Mouse (Mus musculus) kidney, adult 2 months (tissue): ENCODE results near the gene Kremen1. TPM values are rescaled to one million over a fixed set of nuclear protein-coding genes. Genes with fewer than 3 reads are reported as not detected.

Experiments used
- DNase-seq: peaks from one replicate; pipeline ENCODE4 v3.0.0; 2021
- H3K27ac ChIP-seq: fragments of 200-500 bp; 2 replicates; pipeline ENCODE4 v1.5.1; 2012; ENCODE audit warnings: low read depth, low read length, control low read depth, inconsistent platforms; ENCODE audit not compliant: insufficient read depth
- H3K27me3 ChIP-seq: fragments of 200-500 bp; replicated peaks from 2 replicates; pipeline ENCODE4 v1.6.1; 2012; ENCODE audit warnings: mild to moderate bottlenecking, moderate library complexity, low read length, inconsistent platforms; ENCODE audit not compliant: control insufficient read depth, insufficient read depth
- H3K36me3 ChIP-seq: fragments of 200-500 bp; 2 replicates; pipeline ENCODE4 v1.6.1; 2012; ENCODE audit warnings: mild to moderate bottlenecking, moderate library complexity, low read length, inconsistent platforms; ENCODE audit not compliant: control insufficient read depth, insufficient read depth
- H3K4me1 ChIP-seq: fragments of 200-500 bp; 2 replicates; pipeline ENCODE4 v1.6.1; 2011; ENCODE audit warnings: low read length; ENCODE audit not compliant: control insufficient read depth, insufficient read depth
- H3K4me3 ChIP-seq: fragments of 200-500 bp; 2 replicates; pipeline ENCODE4 v1.5.1; 2011; ENCODE audit warnings: mild to moderate bottlenecking, low read depth, low read length, control low read depth; ENCODE audit not compliant: insufficient read depth
- CTCF ChIP-seq: fragments of 200-500 bp; conservative IDR thresholded peaks from 2 replicates; pipeline ENCODE4 v1.5.1; 2011; ENCODE audit warnings: low read depth, mild to moderate bottlenecking, control low read depth, low read length, moderate library complexity, mixed read lengths; ENCODE audit not compliant: insufficient read depth, insufficient read length
- POLR2A ChIP-seq: fragments of 200-500 bp; IDR thresholded peaks from one replicate; pipeline ENCODE4 v1.6.1; 2011; ENCODE audit warnings: low read depth, low read length, control low read depth
- WGBS: fragments of 180-500 bp; shearing (Covaris S2); methylation state at CpG from one replicate; pipeline ENCODE4 v1.1.7; 2018; 5-methylcytosine and 5-hydroxymethylcytosine counted together
- polyA plus RNA-seq: library from polyadenylated mRNA; depleted of rRNA; stranded (reverse); fragments of >200 nt; gene quantifications from 2 replicates; pipeline ENCODE4 v1.2.3, GENCODE M21; 2012

Kremen1 gene
- polyA plus RNA-seq, 1 experiment = 21.6 TPM

DNA sequence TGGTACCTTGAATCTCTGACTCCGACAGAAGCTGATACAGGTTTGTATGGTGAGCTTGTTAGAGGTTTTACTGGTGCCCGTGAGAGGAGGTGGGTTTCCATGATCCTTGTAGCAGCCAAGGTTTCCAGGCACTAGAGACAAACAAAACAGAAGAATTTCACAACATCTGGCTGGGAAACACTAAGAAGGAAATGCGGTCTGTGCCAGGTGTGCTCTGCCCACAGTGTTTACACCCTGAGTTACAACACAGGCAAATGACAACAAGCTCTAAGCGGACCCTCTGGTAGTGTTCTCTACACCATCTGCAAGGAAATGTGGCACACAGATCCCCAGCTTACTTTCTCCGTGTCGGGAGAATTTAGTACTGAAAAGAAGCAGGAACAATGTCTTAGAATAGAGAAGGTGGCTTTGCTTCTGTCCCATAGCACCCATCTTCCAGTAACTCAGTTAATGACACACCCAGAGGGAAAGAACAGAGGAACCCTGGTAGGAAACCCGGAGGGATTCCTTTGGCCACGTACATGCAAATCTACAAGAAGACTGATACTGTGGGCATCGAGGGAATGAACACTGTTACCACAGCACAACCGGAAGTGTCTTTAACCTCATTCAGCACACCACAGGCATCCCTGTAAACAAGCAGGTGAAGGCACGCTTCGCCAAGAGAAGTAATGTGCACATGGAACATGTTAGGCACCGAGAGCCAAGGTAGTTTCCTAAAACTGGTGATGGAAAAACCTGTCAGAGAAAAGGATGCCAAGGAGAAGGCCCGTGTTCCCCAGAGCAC, 45.8 kb downstream of the Kremen1 start:
- H3K36me3 ChIP-seq = no peaks in the 10 kb centered on the region; the same call in 1 of the 2 replicates
- TF ChIP-seq POLR2A = no peak
- TF ChIP-seq CTCF = no peak
- no peaks in the 10 kb centered on the region for H3K4me1 ChIP-seq
- 90% methylated on average over 14 of the region's 14 CpGs for WGBS
- H3K27me3 ChIP-seq = no peaks in the 10 kb centered on the region
- no peak overlapping the region for H3K4me3 ChIP-seq
- no peak overlapping the region for H3K27ac ChIP-seq
- DNase-seq = no peak

DNA sequence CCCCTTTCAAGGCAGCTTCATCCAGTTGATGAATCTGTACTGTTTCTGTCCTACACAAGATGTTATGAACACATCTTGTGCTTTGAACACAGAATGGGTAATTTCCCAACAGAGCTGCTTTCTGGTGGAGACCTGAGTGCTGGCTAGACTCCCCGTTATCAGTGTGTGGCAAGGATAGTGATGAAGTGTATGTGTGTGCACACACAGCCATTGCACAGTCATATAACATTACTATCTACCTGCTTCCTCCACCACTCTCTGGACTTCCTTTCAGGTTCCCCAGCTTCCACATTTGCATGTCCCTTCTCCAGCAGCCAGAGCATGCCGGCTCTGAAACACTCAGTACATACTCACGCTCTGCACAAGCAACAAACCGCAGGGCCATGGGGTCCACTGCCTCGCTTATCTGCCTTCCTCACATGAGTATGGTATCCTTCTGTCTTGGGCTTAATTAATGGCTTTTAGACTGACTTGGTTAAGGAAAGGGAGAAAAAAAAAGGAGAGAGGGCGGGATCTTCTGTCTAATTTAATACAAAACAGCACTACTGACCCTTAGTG, 46.8 kb downstream of the Kremen1 start:
- TF ChIP-seq POLR2A (no peak), CTCF (no peak)
- Histone ChIP-seq H3K36me3 (no peaks in the 10 kb centered on the region; the same call in 1 of the 2 replicates), H3K4me1 (no peaks in the 10 kb centered on the region), H3K4me3 (no peak overlapping the region), H3K27ac (no peak overlapping the region), H3K27me3 (no peaks in the 10 kb centered on the region)
- DNase-seq = no peak
- 94% methylated on average over 6 of the region's 6 CpGs for WGBS

DNA sequence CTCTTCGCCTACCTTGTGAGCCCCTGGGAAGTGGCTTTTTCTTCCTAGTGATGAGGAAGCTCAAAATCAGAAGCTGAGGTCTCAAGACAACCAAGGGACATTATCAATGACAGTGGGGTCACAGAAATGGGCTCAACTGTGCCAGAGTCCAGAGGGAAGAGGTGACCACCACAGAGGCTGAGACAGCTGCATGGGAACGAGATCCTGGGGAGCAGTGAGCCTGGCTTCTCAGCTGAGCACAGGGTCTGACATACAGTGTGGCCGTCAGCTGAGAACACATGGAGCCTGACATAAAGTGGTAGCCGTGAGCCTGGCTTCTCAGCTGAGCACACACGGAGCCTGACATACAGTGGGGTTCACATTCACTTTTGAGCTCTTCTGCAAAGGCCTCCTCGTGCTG, 58.3 kb downstream of the Kremen1 start:
- no peak for DNase-seq
- TF ChIP-seq POLR2A = no peak
- no peak for TF ChIP-seq CTCF
- Histone ChIP-seq H3K4me3 (no peak overlapping the region), H3K4me1 (no peaks in the 10 kb centered on the region), H3K27me3 (no peaks in the 10 kb centered on the region), H3K36me3 (no peaks in the 10 kb centered on the region; the same call in 1 of the 2 replicates), H3K27ac (no peak overlapping the region)
- 86% methylated on average over 6 of the region's 6 CpGs for WGBS

DNA sequence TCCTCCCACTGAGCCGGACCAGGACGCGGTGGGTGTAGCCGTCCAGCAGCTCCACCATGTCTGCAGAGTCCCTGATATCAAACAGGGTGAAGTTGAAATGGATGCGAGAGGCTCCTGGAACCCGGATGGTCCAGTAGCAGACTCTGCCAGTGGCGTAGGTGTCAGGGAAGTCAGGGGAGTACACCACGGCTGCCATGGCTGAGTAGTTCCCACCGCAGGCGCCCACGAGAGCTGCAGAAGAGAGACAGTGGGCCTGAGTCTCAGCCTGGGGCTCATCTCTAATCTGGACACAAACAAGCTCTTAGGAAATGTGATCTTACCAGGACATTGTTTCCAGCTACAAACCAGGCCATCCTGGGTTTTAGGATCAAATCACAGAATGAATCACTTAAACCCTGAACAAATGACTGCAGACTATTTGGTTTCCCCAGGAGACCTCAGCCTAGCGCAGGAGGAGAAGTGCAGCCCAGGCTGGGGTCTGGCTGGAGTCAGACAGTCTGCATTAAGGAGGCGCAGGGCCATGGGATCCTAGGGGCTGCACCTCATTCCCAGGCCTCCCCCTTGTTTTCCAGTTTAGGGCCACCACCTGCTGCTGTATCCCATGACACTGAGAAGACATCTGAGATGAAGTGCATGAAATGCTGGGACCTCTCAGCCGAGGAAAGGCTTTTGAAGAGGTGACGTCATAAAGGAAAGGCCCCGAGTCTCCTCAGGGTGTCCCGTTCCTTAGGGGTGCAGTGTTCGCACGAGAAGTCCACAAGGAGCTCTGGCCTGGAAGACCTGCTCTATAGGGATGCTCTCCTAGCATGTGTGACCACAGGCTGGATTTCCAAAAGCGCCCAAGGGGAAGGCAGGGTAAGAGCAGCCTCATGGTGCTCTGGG, 59.3 kb downstream of the Kremen1 start:
- Histone ChIP-seq H3K27ac (no peak overlapping the region), H3K4me1 (no peaks in the 10 kb centered on the region), H3K36me3 (no peaks in the 10 kb centered on the region; the same call in 1 of the 2 replicates), H3K27me3 (no peaks in the 10 kb centered on the region), H3K4me3 (no peak overlapping the region)
- DNase-seq = no peak
- 88% methylated on average over 20 of the region's 20 CpGs for WGBS
- TF ChIP-seq POLR2A (no peak), CTCF (no peak)

DNA sequence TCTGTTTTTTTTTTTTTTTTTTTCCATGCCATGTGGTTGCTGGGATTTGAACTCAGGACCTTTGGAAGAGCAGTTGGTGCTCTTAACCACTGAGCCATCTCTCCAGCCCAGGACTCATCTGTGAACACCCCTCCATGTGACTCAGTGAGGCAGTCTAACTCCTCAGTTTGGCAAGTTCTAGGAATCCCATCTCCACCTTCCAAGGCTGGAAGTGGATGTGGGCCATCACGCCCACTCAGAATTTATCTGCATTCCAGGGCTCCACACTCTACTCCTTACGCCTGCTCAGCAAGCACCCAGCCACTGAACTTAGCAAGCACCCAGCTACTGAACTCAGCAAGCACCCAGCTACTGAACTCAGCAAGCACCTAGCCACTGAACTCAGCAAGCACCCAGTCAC, 61.5 kb downstream of the Kremen1 start:
- H3K4me3 ChIP-seq = no peak overlapping the region

DNA sequence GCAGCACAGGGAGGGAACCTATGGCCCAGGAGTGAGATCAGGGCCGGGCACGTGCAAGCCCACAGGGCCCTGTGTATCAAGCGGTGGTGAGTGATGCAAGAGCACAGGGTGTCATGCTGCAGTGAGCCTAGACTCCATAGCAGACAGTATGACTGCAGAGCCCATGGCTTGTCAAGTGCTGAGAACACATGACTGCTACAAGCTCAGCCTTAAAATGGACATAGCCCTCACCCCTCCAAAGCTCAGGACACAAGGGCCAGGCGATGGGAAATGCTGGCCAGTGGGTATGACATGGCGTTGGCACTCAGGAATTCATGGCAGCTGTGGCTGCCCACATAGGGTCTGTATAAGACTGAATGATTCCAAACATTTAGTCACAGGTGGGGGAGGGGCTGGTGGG, 64.3 kb downstream of the Kremen1 start:
- WGBS = 88% methylated on average over 5 of the region's 5 CpGs
- Histone ChIP-seq H3K4me1 (no peaks in the 10 kb centered on the region), H3K27ac (no peak overlapping the region), H3K27me3 (no peaks in the 10 kb centered on the region), H3K36me3 (no peaks in the 10 kb centered on the region; the same call in 1 of the 2 replicates), H3K4me3 (no peak overlapping the region)
- no peak for DNase-seq
- TF ChIP-seq POLR2A (no peak), CTCF (no peak)

More for the DNA sequence above, 61.5 kb downstream of the Kremen1 start:
- TF ChIP-seq POLR2A (no peak), CTCF (no peak)
- H3K27me3 ChIP-seq = no peaks in the 10 kb centered on the region
- no peak for DNase-seq
- H3K36me3 ChIP-seq = no peaks in the 10 kb centered on the region; the same call in 1 of the 2 replicates
- H3K27ac ChIP-seq = no peak overlapping the region
- WGBS = 93% methylated on average over 2 of the region's 2 CpGs
- H3K4me1 ChIP-seq = no peaks in the 10 kb centered on the region

DNA sequence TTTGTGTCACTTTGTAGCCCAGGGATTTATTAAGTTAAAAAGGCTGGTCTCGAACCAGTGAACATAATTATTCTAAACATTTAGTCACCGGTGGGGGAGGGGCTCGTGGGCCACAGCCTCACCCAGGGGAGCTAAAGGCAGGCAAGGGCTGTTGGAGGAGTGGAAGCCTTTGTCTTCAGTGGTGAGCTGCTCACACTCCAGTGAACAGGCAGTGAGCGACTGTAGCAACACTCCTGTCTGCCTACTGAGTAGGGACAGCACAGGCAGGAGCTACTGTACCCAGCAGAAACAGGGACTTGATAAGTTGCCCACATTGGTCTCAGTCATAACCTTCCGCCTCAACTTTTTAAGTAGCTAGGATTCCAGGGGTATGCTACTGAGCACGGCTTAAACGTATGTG, 64.8 kb downstream of the Kremen1 start:
- Histone ChIP-seq H3K4me1 (no peaks in the 10 kb centered on the region), H3K27ac (no peak overlapping the region), H3K36me3 (no peaks in the 10 kb centered on the region; the same call in 1 of the 2 replicates), H3K27me3 (no peaks in the 10 kb centered on the region), H3K4me3 (no peak overlapping the region)
- TF ChIP-seq CTCF (no peak), POLR2A (no peak)
- 70% methylated on average over 7 of the region's 7 CpGs for WGBS
- no peak for DNase-seq
